Mouse (Mus musculus): ENCODE data around the gene Tradd. TPM values are rescaled to one million over a fixed set of nuclear protein-coding genes. Genes with fewer than 3 reads are reported as not detected.
"Not testable (repeated sequence)": the region's sequence is repeated elsewhere in the genome, so short reads cannot be mapped to it uniquely, and the experiment has no call there.

Gene Tradd
- polyA plus RNA-seq, 1 experiment from 2014 or later = 14.3 TPM

DNA sequence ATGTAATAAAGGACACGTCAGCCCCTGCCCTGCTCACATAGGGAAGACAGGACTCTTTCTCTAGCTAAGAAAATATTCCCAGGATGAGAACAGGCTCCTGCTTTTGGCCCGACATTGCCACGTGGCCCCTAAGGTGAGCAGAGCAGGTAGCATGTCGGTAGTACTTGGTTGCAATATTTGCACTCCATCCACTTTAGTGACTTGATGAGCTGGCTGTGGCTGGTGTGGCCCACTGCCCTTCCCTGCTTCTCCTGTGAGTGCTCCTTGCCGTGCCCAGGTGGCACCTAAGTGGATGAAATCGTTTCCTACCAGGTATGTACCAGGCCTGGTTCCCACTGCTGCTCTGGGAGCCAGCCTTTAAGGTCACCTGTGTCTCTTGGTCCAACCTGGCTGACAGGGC is 12.5 kb downstream of the Tradd start:
- Histone ChIP-seq H3K27me3 (ENCODE audit: control insufficient read depth, insufficient read depth, low read length) (peaks cover 12% of the 10 kb centered on the region), H3K4me2 (no peak overlapping the region), H3K4me1 (ENCODE audit: control insufficient read depth, insufficient read depth, low read length) (peaks cover 18% of the 10 kb centered on the region), H3K9ac (ENCODE audit: low read depth, low read length) (no peak overlapping the region), H3K4me3 (ENCODE audit: low read depth, low read length) (no peak overlapping the region), H3K9me3 (replicated peaks; ENCODE audit: control insufficient read depth, low read length) (no peaks in the 10 kb centered on the region), H3K36me3 (ENCODE audit: control insufficient read depth, insufficient read depth, low read length) (peaks cover 15% of the 10 kb centered on the region), H3K27ac (ENCODE audit: low read depth, low read length) (no peak overlapping the region)
- ATAC-seq (replicated peaks; ENCODE audit: insufficient number of reproducible peaks, low FRiP score, low TSS enrichment) = no peak
- WGBS (ENCODE audit: insufficient replicate concordance) = 85% methylated on average over 6 of the region's 6 CpGs

- Histone ChIP-seq H3K27ac (ENCODE audit: low read depth, low read length) (no peak overlapping the region), H3K4me2 (no peak overlapping the region), H3K9me3 (replicated peaks; ENCODE audit: control insufficient read depth, low read length) (no peaks in the 10 kb centered on the region), H3K4me3 (ENCODE audit: low read depth, low read length) (no peak overlapping the region), H3K27me3 (ENCODE audit: control insufficient read depth, insufficient read depth, low read length) (no peaks in the 10 kb centered on the region), H3K4me1 (ENCODE audit: control insufficient read depth, insufficient read depth, low read length) (no peaks in the 10 kb centered on the region), H3K9ac (ENCODE audit: low read depth, low read length) (no peak overlapping the region), H3K36me3 (ENCODE audit: control insufficient read depth, insufficient read depth, low read length) (peaks cover 23% of the 10 kb centered on the region)
- ATAC-seq (replicated peaks; ENCODE audit: insufficient number of reproducible peaks, low FRiP score, low TSS enrichment) = no peak
- 93% methylated on average over 7 of the region's 7 CpGs for WGBS (ENCODE audit: insufficient replicate concordance)
Observed at GRCm38 (mm10) chr8:105241016-105241415, 23.4 kb downstream of the Tradd start.

DNA sequence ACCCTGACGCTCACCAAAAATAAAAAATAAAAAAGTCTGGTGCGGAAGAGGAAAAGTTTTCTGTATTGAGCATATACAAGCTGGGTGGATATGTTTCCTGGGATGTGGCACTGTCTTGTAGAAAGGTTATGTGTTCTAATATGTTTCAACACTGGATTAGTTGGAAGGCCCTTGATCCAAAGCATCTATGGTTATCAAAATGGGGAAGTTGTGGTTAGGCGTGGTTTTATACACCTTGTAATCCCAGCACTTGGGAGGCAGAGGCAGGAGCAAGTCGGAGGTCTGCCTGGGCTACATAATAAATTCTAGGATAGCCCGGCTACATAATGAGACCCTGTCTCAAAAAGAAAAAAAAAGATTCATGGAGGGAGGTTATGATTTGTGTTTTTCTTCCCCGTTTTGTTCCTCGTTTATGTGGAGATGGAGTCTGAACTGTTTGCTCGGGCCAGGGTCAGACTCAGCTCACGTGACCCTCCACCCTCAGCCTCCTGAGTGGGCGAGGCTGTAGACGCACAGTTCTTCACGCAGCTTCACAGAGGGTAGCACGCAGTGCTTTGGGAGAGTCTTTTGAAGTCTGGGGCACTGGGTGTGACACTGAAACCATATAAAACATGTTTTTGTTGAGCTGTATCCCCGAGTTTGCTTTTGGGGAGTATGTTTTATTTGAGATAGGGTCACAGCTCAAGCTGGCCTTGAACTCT is 26.8 kb downstream of the Tradd start:
- H3K9me3 ChIP-seq (replicated peaks; ENCODE audit: control insufficient read depth, low read length) = no peaks in the 10 kb centered on the region
- WGBS (ENCODE audit: insufficient replicate concordance) = 91% methylated on average over 14 of the region's 14 CpGs
- H3K4me3 ChIP-seq (ENCODE audit: low read depth, low read length) = no peak overlapping the region
- no peak overlapping the region for H3K27ac ChIP-seq (ENCODE audit: low read depth, low read length)
- no peak overlapping the region for H3K9ac ChIP-seq (ENCODE audit: low read depth, low read length)
- H3K4me1 ChIP-seq (ENCODE audit: control insufficient read depth, insufficient read depth, low read length) = no peaks in the 10 kb centered on the region
- ATAC-seq (replicated peaks; ENCODE audit: insufficient number of reproducible peaks, low FRiP score, low TSS enrichment) = no peak
- H3K27me3 ChIP-seq (ENCODE audit: control insufficient read depth, insufficient read depth, low read length) = no peaks in the 10 kb centered on the region
- no peak overlapping the region for H3K4me2 ChIP-seq
- peaks cover 23% of the 10 kb centered on the region for H3K36me3 ChIP-seq (ENCODE audit: control insufficient read depth, insufficient read depth, low read length)

GRCm38 (mm10) chr8:105235206-105235605 is 29.2 kb downstream of the Tradd start:
- Histone ChIP-seq H3K27me3 (ENCODE audit: control insufficient read depth, insufficient read depth, low read length) (no peaks in the 10 kb centered on the region), H3K27ac (ENCODE audit: low read depth, low read length) (no peak overlapping the region), H3K4me1 (ENCODE audit: control insufficient read depth, insufficient read depth, low read length) (no peaks in the 10 kb centered on the region), H3K9me3 (replicated peaks; ENCODE audit: control insufficient read depth, low read length) (no peaks in the 10 kb centered on the region), H3K4me2 (no peak overlapping the region), H3K36me3 (ENCODE audit: control insufficient read depth, insufficient read depth, low read length) (peaks cover 15% of the 10 kb centered on the region), H3K4me3 (ENCODE audit: low read depth, low read length) (no peak overlapping the region), H3K9ac (ENCODE audit: low read depth, low read length) (no peak overlapping the region)
- ATAC-seq (replicated peaks; ENCODE audit: insufficient number of reproducible peaks, low FRiP score, low TSS enrichment) = no peak
- 67% methylated on average over 1 of the region's 1 CpGs for WGBS (ENCODE audit: insufficient replicate concordance)

DNA sequence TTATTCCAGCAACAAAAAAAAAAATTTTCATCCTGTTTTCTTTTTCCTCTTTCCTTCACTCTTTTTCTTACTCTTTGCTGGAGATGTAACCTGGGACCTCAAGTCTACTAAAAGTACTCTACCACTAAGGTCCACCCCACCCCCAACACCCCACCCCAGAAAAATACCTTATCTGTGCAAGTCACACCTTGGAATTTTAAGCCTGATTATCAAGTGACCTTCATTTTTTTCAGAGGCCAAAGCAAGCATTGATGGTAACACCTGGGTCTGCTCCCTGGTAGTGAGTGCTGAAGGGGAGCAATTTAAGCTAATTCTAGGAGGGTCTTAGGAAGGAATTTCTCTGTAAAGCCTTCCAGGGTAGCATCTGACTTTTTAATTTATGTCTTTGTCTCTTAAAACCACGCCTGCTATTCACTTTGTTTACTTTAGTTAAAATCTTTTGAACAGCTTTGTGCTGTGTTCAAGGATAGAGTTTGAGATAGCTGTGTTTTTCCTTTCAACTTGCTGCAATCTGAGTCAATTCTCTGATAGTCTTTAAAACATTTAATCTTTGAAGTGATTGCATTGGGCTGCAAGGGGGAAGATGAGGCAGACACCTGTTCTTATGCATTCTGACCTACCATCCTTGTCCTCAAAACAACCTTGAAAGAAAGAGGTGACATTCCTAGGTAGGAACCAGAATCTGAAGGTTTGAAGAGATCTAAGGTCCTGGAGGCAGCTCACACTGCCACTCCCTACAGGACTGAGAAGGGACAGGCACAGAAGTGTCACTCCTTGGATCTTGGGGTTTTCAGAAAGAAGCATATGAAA is 31.1 kb downstream of the Tradd start:
- no peak overlapping the region for H3K9ac ChIP-seq (ENCODE audit: low read depth, low read length)
- H3K9me3 ChIP-seq (replicated peaks; ENCODE audit: control insufficient read depth, low read length) = no peaks in the 10 kb centered on the region
- no peaks in the 10 kb centered on the region for H3K36me3 ChIP-seq (ENCODE audit: control insufficient read depth, insufficient read depth, low read length)
- H3K27me3 ChIP-seq (ENCODE audit: control insufficient read depth, insufficient read depth, low read length) = no peaks in the 10 kb centered on the region
- WGBS (ENCODE audit: insufficient replicate concordance) = 69% methylated on average over 1 of the region's 1 CpGs
- no peaks in the 10 kb centered on the region for H3K4me1 ChIP-seq (ENCODE audit: control insufficient read depth, insufficient read depth, low read length)
- H3K27ac ChIP-seq (ENCODE audit: low read depth, low read length) = no peak overlapping the region
- no peak overlapping the region for H3K4me2 ChIP-seq
- no peak overlapping the region for H3K4me3 ChIP-seq (ENCODE audit: low read depth, low read length)
- ATAC-seq (replicated peaks; ENCODE audit: insufficient number of reproducible peaks, low FRiP score, low TSS enrichment) = no peak

GRCm38 (mm10) chr8:105232321-105232693 is 32.1 kb downstream of the Tradd start:
- not testable (repeated sequence) for H3K4me1 ChIP-seq (ENCODE audit: control insufficient read depth, insufficient read depth, low read length); ATAC-seq (replicated peaks; ENCODE audit: insufficient number of reproducible peaks, low FRiP score, low TSS enrichment); H3K9ac ChIP-seq (ENCODE audit: low read depth, low read length); H3K9me3 ChIP-seq (replicated peaks; ENCODE audit: control insufficient read depth, low read length); H3K27ac ChIP-seq (ENCODE audit: low read depth, low read length); H3K27me3 ChIP-seq (ENCODE audit: control insufficient read depth, insufficient read depth, low read length); H3K36me3 ChIP-seq (ENCODE audit: control insufficient read depth, insufficient read depth, low read length); H3K4me2 ChIP-seq; H3K4me3 ChIP-seq (ENCODE audit: low read depth, low read length)
- WGBS (ENCODE audit: insufficient replicate concordance) = 89% methylated on average over 4 of the region's 4 CpGs

- WGBS (ENCODE audit: insufficient replicate concordance) = 81% methylated on average over 12 of the region's 12 CpGs
- no peaks in the 10 kb centered on the region for H3K4me1 ChIP-seq (ENCODE audit: control insufficient read depth, insufficient read depth, low read length)
- H3K27ac ChIP-seq (ENCODE audit: low read depth, low read length) = no peak overlapping the region
- no peaks in the 10 kb centered on the region for H3K27me3 ChIP-seq (ENCODE audit: control insufficient read depth, insufficient read depth, low read length)
- H3K9ac ChIP-seq (ENCODE audit: low read depth, low read length) = no peak overlapping the region
- H3K36me3 ChIP-seq (ENCODE audit: control insufficient read depth, insufficient read depth, low read length) = no peaks in the 10 kb centered on the region
- no peak overlapping the region for H3K4me3 ChIP-seq (ENCODE audit: low read depth, low read length)
- no peak overlapping the region for H3K4me2 ChIP-seq
- no peak for ATAC-seq (replicated peaks; ENCODE audit: insufficient number of reproducible peaks, low FRiP score, low TSS enrichment)
- H3K9me3 ChIP-seq (replicated peaks; ENCODE audit: control insufficient read depth, low read length) = no peaks in the 10 kb centered on the region
Observed at GRCm38 (mm10) chr8:105231503-105232320, 32.7 kb downstream of the Tradd start.

DNA sequence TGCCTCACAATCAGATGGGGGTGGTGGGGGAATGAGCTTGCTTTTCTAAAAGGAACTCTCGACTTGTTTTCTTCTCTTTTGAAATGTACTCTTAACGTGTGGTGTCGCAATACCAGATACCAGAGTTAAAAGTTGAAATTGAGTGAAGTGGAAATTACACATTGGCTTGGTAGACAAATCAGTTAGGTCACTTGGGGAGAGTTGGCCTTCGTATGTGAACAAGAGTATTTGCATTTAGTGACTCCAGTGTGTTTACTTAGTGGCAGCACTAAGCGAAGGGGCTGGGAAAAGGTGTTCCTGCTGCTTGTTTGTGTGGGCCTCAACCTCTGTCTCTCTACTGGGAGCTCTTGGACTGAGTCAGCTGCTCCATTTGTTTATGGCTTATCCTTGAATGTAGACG is 38.5 kb downstream of the Tradd start:
- H3K4me3 ChIP-seq (ENCODE audit: low read depth, low read length) = peak overlapping the region; percentile 97
- H3K4me1 ChIP-seq (ENCODE audit: control insufficient read depth, insufficient read depth, low read length) = peaks cover 9% of the 10 kb centered on the region
- no peaks in the 10 kb centered on the region for H3K27me3 ChIP-seq (ENCODE audit: control insufficient read depth, insufficient read depth, low read length)
- peak overlapping the region; percentile 92 for H3K9ac ChIP-seq (ENCODE audit: low read depth, low read length)
- peak overlapping the region; percentile 76 for H3K4me2 ChIP-seq
- WGBS (ENCODE audit: insufficient replicate concordance) = 19% methylated on average over 6 of the region's 6 CpGs
- no peaks in the 10 kb centered on the region for H3K9me3 ChIP-seq (replicated peaks; ENCODE audit: control insufficient read depth, low read length)
- ATAC-seq (replicated peaks; ENCODE audit: insufficient number of reproducible peaks, low FRiP score, low TSS enrichment) = no peak
- H3K27ac ChIP-seq (ENCODE audit: low read depth, low read length) = no peak overlapping the region
- no peaks in the 10 kb centered on the region for H3K36me3 ChIP-seq (ENCODE audit: control insufficient read depth, insufficient read depth, low read length)

Measured in heart, embryonic 11.5 days (tissue).